Mouse (Mus musculus): ENCODE results near the gene Smdt1. TPM values are rescaled to one million over a fixed set of nuclear protein-coding genes. Genes with fewer than 3 reads are reported as not detected.

Gene Smdt1
- polyA plus RNA-seq, 1 experiment, result 84.8 TPM

GRCm38 (mm10) chr15:82298764-82299561 is 39.8 kb upstream of the Smdt1 start, which contains the start of gene Wbp2nl:
Wbp2nl (plus strand) TSS chr15:82298954.
- Histone ChIP-seq H3K36me3 (ENCODE audit: control insufficient read depth, insufficient read depth, low read length, poor library complexity, severe bottlenecking) (no peaks in the 10 kb centered on the region), H3K9ac (ENCODE audit: low read depth, poor library complexity, severe bottlenecking) (no peak within 1 kb of the TSS; the same call in 1 of the 2 replicates), H3K4me3 (ENCODE audit: low read depth, low read length) (peak within 1 kb of the TSS; percentile 75), H3K9me3 (replicated peaks; ENCODE audit: control insufficient read depth, insufficient read depth, low read length, poor library complexity, severe bottlenecking) (no peaks in the 10 kb centered on the region), H3K27ac (ENCODE audit: insufficient read depth, low read length) (no peak within 1 kb of the TSS), H3K4me1 (ENCODE audit: control insufficient read depth, insufficient read depth, low read length) (peaks cover 2% of the 10 kb centered on the region), H3K27me3 (ENCODE audit: control insufficient read depth, insufficient read depth, low read length, poor library complexity, severe bottlenecking) (no peaks in the 10 kb centered on the region)
- TF ChIP-seq CTCF (IDR thresholded peaks at IDR 0.05; ENCODE audit: low read depth, low read length) (no peak), EP300 (IDR thresholded peaks at IDR 0.05; ENCODE audit: insufficient read depth, low read depth, low read length) (no peak), POLR2A (IDR thresholded peaks at IDR 0.05; ENCODE audit: insufficient read depth, low read length) (no peak)

GRCm38 (mm10) chr15:82307107-82307506 is 31.7 kb upstream of the Smdt1 start:
- H3K9ac ChIP-seq (ENCODE audit: low read depth, poor library complexity, severe bottlenecking), result no peak overlapping the region
- H3K4me1 ChIP-seq (ENCODE audit: control insufficient read depth, insufficient read depth, low read length), result no peaks in the 10 kb centered on the region
- no peak for TF ChIP-seq POLR2A (IDR thresholded peaks at IDR 0.05; ENCODE audit: insufficient read depth, low read length)
- TF ChIP-seq EP300 (IDR thresholded peaks at IDR 0.05; ENCODE audit: insufficient read depth, low read depth, low read length), result no peak
- TF ChIP-seq CTCF (IDR thresholded peaks at IDR 0.05; ENCODE audit: low read depth, low read length), result no peak
- H3K27me3 ChIP-seq (ENCODE audit: control insufficient read depth, insufficient read depth, low read length, poor library complexity, severe bottlenecking), result no peaks in the 10 kb centered on the region
- no peaks in the 10 kb centered on the region for H3K9me3 ChIP-seq (replicated peaks; ENCODE audit: control insufficient read depth, insufficient read depth, low read length, poor library complexity, severe bottlenecking)
- no peak overlapping the region for H3K4me3 ChIP-seq (ENCODE audit: low read depth, low read length)
- H3K36me3 ChIP-seq (ENCODE audit: control insufficient read depth, insufficient read depth, low read length, poor library complexity, severe bottlenecking), result no peaks in the 10 kb centered on the region
- H3K27ac ChIP-seq (ENCODE audit: insufficient read depth, low read length), result no peak overlapping the region

- no peak overlapping the region for H3K27ac ChIP-seq (ENCODE audit: insufficient read depth, low read length)
- H3K4me1 ChIP-seq (ENCODE audit: control insufficient read depth, insufficient read depth, low read length), result no peaks in the 10 kb centered on the region
- TF ChIP-seq EP300 (IDR thresholded peaks at IDR 0.05; ENCODE audit: insufficient read depth, low read depth, low read length) (no peak), POLR2A (IDR thresholded peaks at IDR 0.05; ENCODE audit: insufficient read depth, low read length) (no peak), CTCF (IDR thresholded peaks at IDR 0.05; ENCODE audit: low read depth, low read length) (no peak)
- H3K9ac ChIP-seq (ENCODE audit: low read depth, poor library complexity, severe bottlenecking), result no peak overlapping the region
- no peaks in the 10 kb centered on the region for H3K27me3 ChIP-seq (ENCODE audit: control insufficient read depth, insufficient read depth, low read length, poor library complexity, severe bottlenecking)
- H3K9me3 ChIP-seq (replicated peaks; ENCODE audit: control insufficient read depth, insufficient read depth, low read length, poor library complexity, severe bottlenecking), result no peaks in the 10 kb centered on the region
- no peak overlapping the region for H3K4me3 ChIP-seq (ENCODE audit: low read depth, low read length)
- no peaks in the 10 kb centered on the region for H3K36me3 ChIP-seq (ENCODE audit: control insufficient read depth, insufficient read depth, low read length, poor library complexity, severe bottlenecking)
These were observed 30.3 kb upstream of the Smdt1 start for GRCm38 (mm10) chr15:82308416-82308815.

- Histone ChIP-seq H3K27me3 (ENCODE audit: control insufficient read depth, insufficient read depth, low read length, poor library complexity, severe bottlenecking) (no peaks in the 10 kb centered on the region), H3K36me3 (ENCODE audit: control insufficient read depth, insufficient read depth, low read length, poor library complexity, severe bottlenecking) (no peaks in the 10 kb centered on the region), H3K9me3 (replicated peaks; ENCODE audit: control insufficient read depth, insufficient read depth, low read length, poor library complexity, severe bottlenecking) (no peaks in the 10 kb centered on the region), H3K4me3 (ENCODE audit: low read depth, low read length) (no peak overlapping the region), H3K9ac (ENCODE audit: low read depth, poor library complexity, severe bottlenecking) (no peak overlapping the region), H3K4me1 (ENCODE audit: control insufficient read depth, insufficient read depth, low read length) (no peaks in the 10 kb centered on the region), H3K27ac (ENCODE audit: insufficient read depth, low read length) (no peak overlapping the region)
- TF ChIP-seq EP300 (IDR thresholded peaks at IDR 0.05; ENCODE audit: insufficient read depth, low read depth, low read length) (no peak), POLR2A (IDR thresholded peaks at IDR 0.05; ENCODE audit: insufficient read depth, low read length) (no peak), CTCF (IDR thresholded peaks at IDR 0.05; ENCODE audit: low read depth, low read length) (no peak)
These were observed 20.9 kb upstream of the Smdt1 start for GRCm38 (mm10) chr15:82317839-82318238.

- Histone ChIP-seq H3K4me1 (ENCODE audit: control insufficient read depth, insufficient read depth, low read length) (no peaks in the 10 kb centered on the region), H3K4me3 (ENCODE audit: low read depth, low read length) (no peak overlapping the region), H3K36me3 (ENCODE audit: control insufficient read depth, insufficient read depth, low read length, poor library complexity, severe bottlenecking) (no peaks in the 10 kb centered on the region), H3K27ac (ENCODE audit: insufficient read depth, low read length) (no peak overlapping the region), H3K9me3 (replicated peaks; ENCODE audit: control insufficient read depth, insufficient read depth, low read length, poor library complexity, severe bottlenecking) (no peaks in the 10 kb centered on the region), H3K27me3 (ENCODE audit: control insufficient read depth, insufficient read depth, low read length, poor library complexity, severe bottlenecking) (no peaks in the 10 kb centered on the region), H3K9ac (ENCODE audit: low read depth, poor library complexity, severe bottlenecking) (no peak overlapping the region)
- TF ChIP-seq POLR2A (IDR thresholded peaks at IDR 0.05; ENCODE audit: insufficient read depth, low read length) (no peak), EP300 (IDR thresholded peaks at IDR 0.05; ENCODE audit: insufficient read depth, low read depth, low read length) (no peak), CTCF (IDR thresholded peaks at IDR 0.05; ENCODE audit: low read depth, low read length) (no peak)
These were observed 19.1 kb upstream of the Smdt1 start for GRCm38 (mm10) chr15:82319613-82320012.

- Histone ChIP-seq H3K27ac (ENCODE audit: insufficient read depth, low read length) (no peak overlapping the region), H3K36me3 (ENCODE audit: control insufficient read depth, insufficient read depth, low read length, poor library complexity, severe bottlenecking) (no peaks in the 10 kb centered on the region), H3K4me3 (ENCODE audit: low read depth, low read length) (no peak overlapping the region), H3K9ac (ENCODE audit: low read depth, poor library complexity, severe bottlenecking) (no peak overlapping the region), H3K4me1 (ENCODE audit: control insufficient read depth, insufficient read depth, low read length) (no peaks in the 10 kb centered on the region), H3K27me3 (ENCODE audit: control insufficient read depth, insufficient read depth, low read length, poor library complexity, severe bottlenecking) (no peaks in the 10 kb centered on the region), H3K9me3 (replicated peaks; ENCODE audit: control insufficient read depth, insufficient read depth, low read length, poor library complexity, severe bottlenecking) (no peaks in the 10 kb centered on the region)
- TF ChIP-seq CTCF (IDR thresholded peaks at IDR 0.05; ENCODE audit: low read depth, low read length) (no peak), EP300 (IDR thresholded peaks at IDR 0.05; ENCODE audit: insufficient read depth, low read depth, low read length) (no peak), POLR2A (IDR thresholded peaks at IDR 0.05; ENCODE audit: insufficient read depth, low read length) (no peak)
These were observed 16.6 kb upstream of the Smdt1 start for GRCm38 (mm10) chr15:82322195-82322594.

All from ES-Bruce4 (cell line).